Mouse (Mus musculus) spleen, postnatal 10 days (tissue): ENCODE measurements at regions not wholly inside any gene's neighbourhood (a gene's known extent, or its start where the extent isn't known, plus 50 kb on each side); places are given as distances from the start of the nearest gene placed in this dataset.

ENCODE experiments used
- DNase-seq, 2 experiments: peaks; one replicate each; pipeline ENCODE4 v3.0.0; 2021 to 2022; ENCODE audit warnings: low spot score in 2 of 2

- no peak for DNase-seq
Observed at GRCm38 (mm10) chr10:35328319-35328862, 383.3 kb downstream of the Amd2 start.

- DNase-seq: no peak
Observed at GRCm38 (mm10) chr10:35298775-35299174, 412.9 kb downstream of the Amd2 start.

- no peak for DNase-seq
Observed at GRCm38 (mm10) chr10:35265066-35265465, 446.6 kb downstream of the Amd2 start.

GRCm38 (mm10) chr10:35236431-35236830 lies 475.3 kb downstream of the Amd2 start:
- no peak for DNase-seq

- DNase-seq: peak in 1 of 2 experiments; percentile 22
Observed at GRCm38 (mm10) chr10:35235260-35235659, 476.4 kb downstream of the Amd2 start.

GRCm38 (mm10) chr10:35229540-35229939 lies 482.2 kb downstream of the Amd2 start:
- DNase-seq: no peak
